Mouse (Mus musculus) right cerebral cortex, adult 2 months (tissue): Measurements from ENCODE around the gene Peli1.
"Not testable (repeated sequence)": the region's sequence is repeated elsewhere in the genome, so short reads cannot be mapped to it uniquely, and the experiment has no call there.

Experiments used
- DNase-seq, 2 experiments: peaks; one replicate each; pipeline ENCODE4 v3.0.0; 2021 to 2022; ENCODE audit warnings: low spot score in 2 of 2

Peli1 gene

GRCm38 (mm10) chr11:21191821-21192220, 100.7 kb downstream of the Peli1 start:
- not testable (repeated sequence) for DNase-seq

DNA sequence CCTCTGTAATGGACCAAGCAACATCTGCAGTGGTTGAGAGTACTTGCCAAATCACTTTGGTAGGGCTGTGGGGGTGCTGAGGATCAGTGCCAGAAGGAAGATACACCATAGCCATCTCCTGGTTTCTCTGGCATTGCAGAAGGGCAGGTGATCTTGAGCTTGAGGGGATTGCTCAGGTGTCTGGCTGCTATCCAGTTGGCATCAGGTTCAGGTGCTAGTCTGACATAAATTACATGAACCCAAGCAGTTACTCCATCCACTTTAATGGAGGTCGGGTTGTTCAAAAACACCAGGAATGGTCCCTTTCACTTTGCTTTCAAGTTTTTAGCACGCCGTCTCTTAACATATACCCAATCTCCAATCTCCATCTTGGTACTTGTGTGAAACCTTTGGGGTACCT, 103.8 kb downstream of the Peli1 start:
- no peak for DNase-seq
